Mouse (Mus musculus) megakaryocyte, embryonic 14.5 days (primary cell): ENCODE measurements around the gene Olfr281. TPM values are rescaled to one million over a fixed set of nuclear protein-coding genes. Genes with fewer than 3 reads are reported as not detected.
"Not testable (repeated sequence)": the region's sequence is repeated elsewhere in the genome, so short reads cannot be mapped to it uniquely, and the experiment has no call there.

ENCODE experiments used
- H3K27me3 ChIP-seq: replicated peaks from 2 replicates; pipeline ENCODE3; 2012; ENCODE audit warnings: inconsistent platforms
- H3K36me3 ChIP-seq: replicated peaks from 2 replicates; pipeline ENCODE3; 2012; ENCODE audit warnings: low read length, inconsistent platforms, mixed read lengths
- H3K4me1 ChIP-seq: 2 replicates; pipeline ENCODE4 v1.6.1; 2012; ENCODE audit warnings: inconsistent platforms
- H3K4me3 ChIP-seq: replicated peaks from 2 replicates; pipeline ENCODE3; 2012; ENCODE audit warnings: moderate library complexity, mild to moderate bottlenecking, inconsistent platforms
- H3K9me3 ChIP-seq: 2 replicates; pipeline ENCODE4 v1.6.1; 2012; ENCODE audit warnings: inconsistent platforms
- FLI1 ChIP-seq: IDR thresholded peaks from 2 replicates; pipeline ENCODE4 v1.6.1; 2012; ENCODE audit warnings: low read length, inconsistent platforms, mixed read lengths
- GATA1 ChIP-seq: IDR thresholded peaks from 3 replicates; pipeline ENCODE4 v1.6.1; 2012; ENCODE audit warnings: mixed read lengths, low read length, inconsistent platforms, borderline replicate concordance
- polyA plus RNA-seq: library from polyadenylated mRNA; stranded (reverse); fragments of >175 nt; gene quantifications from 2 replicates; pipeline ENCODE4 v1.2.3, GENCODE M21; 2012; ENCODE audit warnings: low replicate concordance; ENCODE audit not compliant: insufficient read depth

Gene Olfr281
- polyA plus RNA-seq, 1 experiment, result not detected

DNA sequence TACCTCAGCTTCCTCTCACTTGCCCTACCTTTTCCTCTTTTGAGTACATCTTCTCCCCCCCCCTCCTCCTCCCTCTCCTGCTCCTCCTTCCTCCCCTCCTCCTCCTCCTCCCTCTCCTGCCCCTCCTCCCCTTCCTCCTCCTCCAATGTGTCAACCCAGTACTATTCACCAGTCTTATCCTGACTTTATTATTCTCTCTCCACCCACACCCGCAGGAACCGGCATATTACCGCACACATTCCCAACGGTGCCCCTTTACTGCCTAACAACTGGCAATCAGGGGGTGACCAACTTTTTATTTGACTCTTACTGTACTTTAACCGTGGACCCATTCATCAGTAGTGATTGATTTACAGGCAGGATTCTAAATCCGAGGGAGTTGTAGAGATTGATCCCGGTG, 27.2 kb upstream of the Olfr281 start:
- Histone ChIP-seq H3K27me3 (peaks cover 23% of the 10 kb centered on the region), H3K36me3 (no peaks in the 10 kb centered on the region), H3K4me3 (no peak overlapping the region), H3K9me3 (peaks cover 4% of the 10 kb centered on the region; the same call in 1 of the 2 replicates), H3K4me1 (no peaks in the 10 kb centered on the region)
- TF ChIP-seq GATA1, result no peak
- TF ChIP-seq FLI1, result no peak

GRCm38 (mm10) chr15:98430925-98431324, 21.5 kb upstream of the Olfr281 start, which contains the start of gene Olfr282:
TSS of gene Olfr282 (plus strand) at chr15:98431225.
- not testable (repeated sequence) for H3K4me1 ChIP-seq, H3K27me3 ChIP-seq, H3K36me3 ChIP-seq, H3K4me3 ChIP-seq, H3K9me3 ChIP-seq

DNA sequence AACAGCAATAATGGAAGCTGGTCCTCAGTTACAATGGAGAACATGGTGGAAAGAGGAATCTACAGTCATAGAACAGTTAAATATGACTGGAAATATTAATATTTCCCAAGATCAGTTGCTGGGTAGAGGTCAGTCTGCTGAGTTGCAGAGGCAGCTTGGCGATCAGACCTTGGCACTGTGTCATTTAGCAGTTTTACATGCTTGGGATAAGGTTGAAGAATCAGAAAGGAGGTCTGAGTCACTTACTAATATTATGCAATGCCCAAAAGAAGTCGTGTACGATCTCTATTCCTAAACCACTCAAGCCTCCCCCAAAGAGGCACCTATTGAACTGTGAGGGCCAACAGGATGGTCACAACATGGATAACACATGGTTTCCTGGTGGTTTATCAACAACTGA, 7.8 kb upstream of the Olfr281 start:
- TF ChIP-seq FLI1 (no peak), GATA1 (no peak)

GRCm38 (mm10) chr15:98448521-98448920, 3.9 kb upstream of the Olfr281 start:
- Histone ChIP-seq H3K4me1 (no peaks in the 10 kb centered on the region), H3K9me3 (no peaks in the 10 kb centered on the region), H3K27me3 (peaks cover 10% of the 10 kb centered on the region), H3K4me3 (no peak overlapping the region), H3K36me3 (no peaks in the 10 kb centered on the region)
- TF ChIP-seq GATA1 (no peak), FLI1 (no peak)

More for the DNA sequence above, 7.8 kb upstream of the Olfr281 start:
- Histone ChIP-seq H3K36me3 (no peaks in the 10 kb centered on the region), H3K27me3 (peaks cover 2% of the 10 kb centered on the region), H3K9me3 (no peaks in the 10 kb centered on the region), H3K4me1 (no peaks in the 10 kb centered on the region), H3K4me3 (no peak overlapping the region)

DNA sequence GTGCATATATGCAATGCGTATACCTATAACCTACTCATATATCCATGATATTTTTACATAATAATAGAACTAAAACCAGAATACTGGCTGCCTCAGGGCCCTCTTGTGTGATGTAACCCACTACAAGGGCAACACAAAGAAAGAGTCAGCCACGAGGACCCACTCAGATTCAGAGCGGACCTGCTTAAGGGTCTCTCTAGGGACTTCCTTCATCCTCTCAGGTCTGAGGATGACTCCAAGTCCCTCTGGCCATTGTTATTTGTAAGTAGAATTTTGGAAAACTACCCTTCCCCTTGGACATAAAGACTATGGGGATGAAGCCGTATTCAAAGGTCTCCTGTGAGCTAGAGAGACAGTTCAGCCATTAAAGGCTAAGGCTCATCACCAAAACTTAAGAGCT, 17.2 kb downstream of the Olfr281 start, which contains the start of gene OR5BS1P:
TSS of gene OR5BS1P (plus strand) at position 301 of the 400 bp plus-strand sequence.
- TF ChIP-seq FLI1 (no peak), GATA1 (no peak)

GRCm38 (mm10) chr15:98471539-98471938, 19.2 kb downstream of the Olfr281 start:
- Histone ChIP-seq H3K27me3 (peaks cover 39% of the 10 kb centered on the region), H3K9me3 (peaks cover 11% of the 10 kb centered on the region), H3K4me3 (no peak overlapping the region), H3K36me3 (no peaks in the 10 kb centered on the region), H3K4me1 (peaks cover 15% of the 10 kb centered on the region)
- TF ChIP-seq FLI1, result no peak
- no peak for TF ChIP-seq GATA1

More for the DNA sequence above, 17.2 kb downstream of the Olfr281 start, which contains the start of gene OR5BS1P:
- Histone ChIP-seq H3K27me3 (peaks cover 42% of the 10 kb centered on the region), H3K9me3 (peaks cover 11% of the 10 kb centered on the region), H3K4me1 (no peaks in the 10 kb centered on the region; the same call in 1 of the 2 replicates), H3K4me3 (no peak within 1 kb of the TSS), H3K36me3 (no peaks in the 10 kb centered on the region)

GRCm38 (mm10) chr15:98474958-98475357, 22.6 kb downstream of the Olfr281 start:
- H3K9me3 ChIP-seq, result no peaks in the 10 kb centered on the region
- TF ChIP-seq FLI1, result no peak
- no peak for TF ChIP-seq GATA1
- no peak overlapping the region for H3K4me3 ChIP-seq
- no peaks in the 10 kb centered on the region for H3K36me3 ChIP-seq
- peaks cover 31% of the 10 kb centered on the region for H3K27me3 ChIP-seq
- peaks cover 43% of the 10 kb centered on the region for H3K4me1 ChIP-seq

DNA sequence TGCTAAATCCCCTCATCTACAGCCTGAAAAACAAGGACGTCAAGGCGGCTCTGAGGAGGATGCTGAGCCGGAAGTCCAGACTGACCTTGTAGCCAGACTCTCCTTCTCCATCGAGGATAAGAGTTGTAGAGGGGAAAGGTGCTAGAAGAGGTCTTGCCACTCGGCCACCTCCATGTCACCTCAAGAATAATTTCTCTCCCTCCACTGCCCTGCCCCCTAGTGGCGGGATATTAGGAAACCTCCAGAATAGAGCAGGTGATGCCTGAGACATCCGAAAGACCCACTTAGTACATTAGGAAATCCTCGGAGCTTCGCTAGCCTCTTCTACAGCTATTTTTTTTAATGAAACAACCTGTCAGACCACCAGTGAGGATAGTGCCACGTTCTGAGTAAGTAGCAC, 23.0 kb downstream of the Olfr281 start:
- Histone ChIP-seq H3K4me1 (peaks cover 48% of the 10 kb centered on the region), H3K36me3 (no peaks in the 10 kb centered on the region), H3K4me3 (no peak overlapping the region), H3K27me3 (peaks cover 26% of the 10 kb centered on the region), H3K9me3 (no peaks in the 10 kb centered on the region)
- TF ChIP-seq FLI1 (no peak), GATA1 (no peak)

DNA sequence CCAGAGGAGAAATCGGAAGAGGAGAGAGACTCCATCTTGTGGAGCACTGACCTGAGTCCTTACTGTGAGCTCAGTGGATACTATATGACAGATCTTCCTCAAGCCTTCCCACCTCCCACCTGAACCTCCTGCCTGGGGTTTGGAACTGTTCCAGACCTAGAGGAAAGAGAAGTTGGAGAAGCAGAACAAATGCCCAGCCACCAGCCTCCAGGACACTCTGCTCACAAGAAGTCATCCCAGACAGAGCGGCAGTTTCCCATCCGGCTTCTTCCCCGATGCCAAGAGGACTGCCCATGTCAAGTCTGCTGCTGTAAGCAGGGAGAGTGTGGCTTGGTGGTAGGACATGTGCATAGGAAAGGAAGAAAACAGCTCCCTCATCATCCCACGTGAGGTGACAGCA, 23.9 kb downstream of the Olfr281 start:
- H3K9me3 ChIP-seq, result no peaks in the 10 kb centered on the region
- no peaks in the 10 kb centered on the region for H3K36me3 ChIP-seq
- H3K27me3 ChIP-seq, result peaks cover 18% of the 10 kb centered on the region
- H3K4me3 ChIP-seq, result peak overlapping the region; percentile 77
- TF ChIP-seq FLI1, result no peak
- no peak for TF ChIP-seq GATA1
- peaks cover 53% of the 10 kb centered on the region for H3K4me1 ChIP-seq

- H3K4me1 ChIP-seq, result peaks cover 74% of the 10 kb centered on the region
- TF ChIP-seq GATA1 (no peak), FLI1 (no peak)
- no peak overlapping the region for H3K4me3 ChIP-seq
- H3K27me3 ChIP-seq, result peaks cover 15% of the 10 kb centered on the region
- H3K36me3 ChIP-seq, result no peaks in the 10 kb centered on the region
- H3K9me3 ChIP-seq, result no peaks in the 10 kb centered on the region
These were observed 27.2 kb downstream of the Olfr281 start for GRCm38 (mm10) chr15:98479568-98480102.

GRCm38 (mm10) chr15:98482701-98483100, 30.3 kb downstream of the Olfr281 start, which contains the start of gene Lalba:
TSS of gene Lalba (minus strand) at chr15:98482721.
- no peaks in the 10 kb centered on the region for H3K36me3 ChIP-seq
- no peak for TF ChIP-seq FLI1
- H3K4me3 ChIP-seq, result no peak within 1 kb of the TSS
- H3K27me3 ChIP-seq, result peaks cover 10% of the 10 kb centered on the region
- 0 out of 2 replicates have a peak, but pooled peaks cover 3% of the 10 kb centered on the region for H3K9me3 ChIP-seq
- peaks cover 64% of the 10 kb centered on the region for H3K4me1 ChIP-seq
